Mouse (Mus musculus): ENCODE measurements around the gene H1f0. TPM values are rescaled to one million over a fixed set of nuclear protein-coding genes. Genes with fewer than 3 reads are reported as not detected.

Gene H1f0
- polyA plus RNA-seq, 1 experiment from 2014 or later, result 551 TPM

DNA sequence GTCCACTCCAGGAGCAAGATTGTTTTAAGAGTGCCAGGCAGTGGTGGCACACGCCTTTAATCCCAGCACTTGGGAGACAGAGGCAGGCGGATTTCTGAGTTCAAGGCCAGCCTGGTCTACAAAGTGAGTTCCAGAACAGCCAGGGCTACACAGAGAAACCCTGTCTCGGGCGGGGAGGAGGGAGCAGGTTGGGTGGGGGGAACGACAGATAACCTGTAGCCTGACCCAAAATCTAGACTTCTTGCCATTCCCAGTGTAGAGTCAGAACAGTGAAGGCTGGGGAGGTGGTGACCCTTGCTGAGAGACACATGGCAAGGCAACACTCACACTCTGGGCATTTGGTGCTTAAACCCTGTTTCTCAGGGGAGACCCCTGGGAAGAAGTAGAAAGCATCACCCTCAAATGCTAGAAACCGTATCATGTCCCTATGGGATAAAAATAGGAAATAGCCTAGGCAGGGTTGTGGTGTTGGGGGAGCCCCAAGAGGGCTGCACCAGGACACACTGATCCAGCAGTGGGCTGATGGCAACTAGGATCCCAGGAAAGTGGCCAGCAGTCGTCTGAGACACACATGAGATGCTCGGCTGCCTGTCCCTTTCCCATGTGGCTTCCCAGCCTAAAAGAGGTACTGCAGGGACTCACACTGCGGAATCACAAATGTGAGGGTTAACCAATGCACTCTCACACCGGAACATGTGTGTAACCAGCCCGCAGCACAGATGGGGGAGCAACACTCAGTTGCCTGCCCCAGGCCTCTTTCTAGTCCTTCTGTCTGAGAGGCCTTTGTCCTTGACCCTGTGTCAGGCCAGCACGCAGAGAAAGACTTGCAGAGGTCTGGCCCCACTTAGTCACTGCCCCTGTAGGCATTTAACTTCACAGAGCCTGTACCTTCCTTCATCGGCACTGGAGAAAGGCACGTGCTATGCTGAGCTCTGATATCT, 38.8 kb upstream of the H1f0 start:
- 90% methylated on average over 14 of the region's 14 CpGs for WGBS
- Histone ChIP-seq H3K9me3 (replicated peaks; ENCODE audit: control insufficient read depth, low read length) (no peaks in the 10 kb centered on the region), H3K4me1 (ENCODE audit: control insufficient read depth, insufficient read depth, low read length) (peaks cover 29% of the 10 kb centered on the region), H3K4me2 (ENCODE audit: low read depth, low read length) (no peak overlapping the region), H3K36me3 (ENCODE audit: control insufficient read depth, insufficient read depth, low read length) (peaks cover 39% of the 10 kb centered on the region), H3K27ac (ENCODE audit: low read length) (no peak overlapping the region), H3K27me3 (ENCODE audit: control insufficient read depth, insufficient read depth, low read length) (no peaks in the 10 kb centered on the region), H3K9ac (ENCODE audit: low read length) (no peak overlapping the region), H3K4me3 (replicated peaks; ENCODE audit: low read length) (no peak overlapping the region)
- no peak for ATAC-seq (ENCODE audit: insufficient read depth, low FRiP score)

- ATAC-seq (ENCODE audit: insufficient read depth, low FRiP score), result no peak
- H3K36me3 ChIP-seq (ENCODE audit: control insufficient read depth, insufficient read depth, low read length), result peaks cover 41% of the 10 kb centered on the region
- no peak overlapping the region for H3K4me3 ChIP-seq (replicated peaks; ENCODE audit: low read length)
- H3K27me3 ChIP-seq (ENCODE audit: control insufficient read depth, insufficient read depth, low read length), result no peaks in the 10 kb centered on the region
- 93% methylated on average over 9 of the region's 9 CpGs for WGBS
- no peak overlapping the region for H3K27ac ChIP-seq (ENCODE audit: low read length)
- H3K9ac ChIP-seq (ENCODE audit: low read length), result no peak overlapping the region
- H3K4me1 ChIP-seq (ENCODE audit: control insufficient read depth, insufficient read depth, low read length), result peaks cover 22% of the 10 kb centered on the region
- H3K9me3 ChIP-seq (replicated peaks; ENCODE audit: control insufficient read depth, low read length), result no peaks in the 10 kb centered on the region
- H3K4me2 ChIP-seq (ENCODE audit: low read depth, low read length), result no peak overlapping the region
Observed at GRCm38 (mm10) chr15:78990093-78990463, 38.2 kb upstream of the H1f0 start.

GRCm38 (mm10) chr15:78990970-78991525, 37.2 kb upstream of the H1f0 start:
- Histone ChIP-seq H3K27ac (ENCODE audit: low read length) (no peak overlapping the region), H3K9me3 (replicated peaks; ENCODE audit: control insufficient read depth, low read length) (no peaks in the 10 kb centered on the region), H3K9ac (ENCODE audit: low read length) (no peak overlapping the region), H3K36me3 (ENCODE audit: control insufficient read depth, insufficient read depth, low read length) (peaks cover 47% of the 10 kb centered on the region), H3K4me2 (ENCODE audit: low read depth, low read length) (no peak overlapping the region), H3K4me3 (replicated peaks; ENCODE audit: low read length) (no peak overlapping the region), H3K27me3 (ENCODE audit: control insufficient read depth, insufficient read depth, low read length) (no peaks in the 10 kb centered on the region), H3K4me1 (ENCODE audit: control insufficient read depth, insufficient read depth, low read length) (peaks cover 20% of the 10 kb centered on the region)
- no peak for ATAC-seq (ENCODE audit: insufficient read depth, low FRiP score)
- 93% methylated on average over 25 of the region's 25 CpGs for WGBS

DNA sequence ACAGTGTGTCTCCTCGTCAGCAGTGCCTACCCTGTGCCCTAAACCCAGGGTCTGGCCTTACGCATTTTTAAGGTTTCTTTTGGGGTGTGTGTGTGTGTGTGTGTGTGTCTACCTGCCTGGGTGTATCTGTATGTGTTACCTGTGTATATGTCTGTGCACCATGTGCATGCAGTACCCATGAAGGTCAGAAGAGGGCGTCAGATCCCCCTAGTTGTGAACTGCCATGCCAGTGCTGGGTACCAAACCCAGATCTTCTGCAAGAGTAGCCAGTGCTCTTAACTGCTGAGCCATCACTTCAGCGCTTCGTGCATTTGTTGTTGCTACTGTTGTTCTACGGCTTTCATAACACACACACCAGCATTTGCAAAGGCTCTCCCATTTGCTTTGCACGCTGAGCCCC, 36.0 kb upstream of the H1f0 start:
- no peak for ATAC-seq (ENCODE audit: insufficient read depth, low FRiP score)
- Histone ChIP-seq H3K4me1 (ENCODE audit: control insufficient read depth, insufficient read depth, low read length) (peaks cover 12% of the 10 kb centered on the region), H3K9ac (ENCODE audit: low read length) (no peak overlapping the region), H3K9me3 (replicated peaks; ENCODE audit: control insufficient read depth, low read length) (no peaks in the 10 kb centered on the region), H3K27ac (ENCODE audit: low read length) (no peak overlapping the region), H3K27me3 (ENCODE audit: control insufficient read depth, insufficient read depth, low read length) (no peaks in the 10 kb centered on the region), H3K36me3 (ENCODE audit: control insufficient read depth, insufficient read depth, low read length) (peaks cover 47% of the 10 kb centered on the region), H3K4me3 (replicated peaks; ENCODE audit: low read length) (no peak overlapping the region), H3K4me2 (ENCODE audit: low read depth, low read length) (no peak overlapping the region)
- WGBS, result 94% methylated on average over 7 of the region's 7 CpGs

- no peak overlapping the region for H3K4me3 ChIP-seq (replicated peaks; ENCODE audit: low read length)
- no peaks in the 10 kb centered on the region for H3K27me3 ChIP-seq (ENCODE audit: control insufficient read depth, insufficient read depth, low read length)
- ATAC-seq (ENCODE audit: insufficient read depth, low FRiP score), result no peak
- 96% methylated on average over 24 of the region's 24 CpGs for WGBS
- no peak overlapping the region for H3K27ac ChIP-seq (ENCODE audit: low read length)
- peaks cover 47% of the 10 kb centered on the region for H3K36me3 ChIP-seq (ENCODE audit: control insufficient read depth, insufficient read depth, low read length)
- peaks cover 9% of the 10 kb centered on the region for H3K4me1 ChIP-seq (ENCODE audit: control insufficient read depth, insufficient read depth, low read length)
- H3K9me3 ChIP-seq (replicated peaks; ENCODE audit: control insufficient read depth, low read length), result no peaks in the 10 kb centered on the region
- no peak overlapping the region for H3K9ac ChIP-seq (ENCODE audit: low read length)
- H3K4me2 ChIP-seq (ENCODE audit: low read depth, low read length), result no peak overlapping the region
Observed at GRCm38 (mm10) chr15:78992925-78993324, 35.3 kb upstream of the H1f0 start.

GRCm38 (mm10) chr15:78995916-78996315, 32.3 kb upstream of the H1f0 start:
- no peak overlapping the region for H3K9ac ChIP-seq (ENCODE audit: low read length)
- peaks cover 51% of the 10 kb centered on the region for H3K36me3 ChIP-seq (ENCODE audit: control insufficient read depth, insufficient read depth, low read length)
- 93% methylated on average over 4 of the region's 4 CpGs for WGBS
- no peak overlapping the region for H3K27ac ChIP-seq (ENCODE audit: low read length)
- ATAC-seq (ENCODE audit: insufficient read depth, low FRiP score), result no peak
- no peaks in the 10 kb centered on the region for H3K27me3 ChIP-seq (ENCODE audit: control insufficient read depth, insufficient read depth, low read length)
- no peaks in the 10 kb centered on the region for H3K9me3 ChIP-seq (replicated peaks; ENCODE audit: control insufficient read depth, low read length)
- no peaks in the 10 kb centered on the region for H3K4me1 ChIP-seq (ENCODE audit: control insufficient read depth, insufficient read depth, low read length)
- no peak overlapping the region for H3K4me3 ChIP-seq (replicated peaks; ENCODE audit: low read length)
- H3K4me2 ChIP-seq (ENCODE audit: low read depth, low read length), result no peak overlapping the region

DNA sequence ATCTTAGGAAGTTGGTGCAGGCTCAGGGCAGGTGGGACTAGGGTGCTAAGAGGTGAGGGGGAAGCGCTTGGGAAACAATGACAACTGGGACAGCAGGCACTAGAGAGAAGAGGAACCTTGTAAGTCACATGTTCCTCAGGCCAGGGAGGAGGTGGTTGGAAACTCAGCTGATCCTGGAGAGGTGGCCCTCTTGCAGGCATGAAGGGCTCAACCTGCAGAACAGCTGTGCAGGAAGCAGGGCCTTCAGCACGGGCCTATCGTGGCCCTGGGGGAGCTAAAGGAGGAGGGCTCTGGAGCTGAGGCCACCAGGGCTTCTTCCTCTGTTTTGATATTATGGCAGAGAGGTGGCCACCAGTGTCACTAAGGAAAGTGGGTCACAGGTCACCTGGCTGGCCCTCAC, 31.6 kb upstream of the H1f0 start:
- WGBS, result 79% methylated on average over 3 of the region's 3 CpGs
- ATAC-seq (ENCODE audit: insufficient read depth, low FRiP score), result no peak
- peaks cover 44% of the 10 kb centered on the region for H3K36me3 ChIP-seq (ENCODE audit: control insufficient read depth, insufficient read depth, low read length)

DNA sequence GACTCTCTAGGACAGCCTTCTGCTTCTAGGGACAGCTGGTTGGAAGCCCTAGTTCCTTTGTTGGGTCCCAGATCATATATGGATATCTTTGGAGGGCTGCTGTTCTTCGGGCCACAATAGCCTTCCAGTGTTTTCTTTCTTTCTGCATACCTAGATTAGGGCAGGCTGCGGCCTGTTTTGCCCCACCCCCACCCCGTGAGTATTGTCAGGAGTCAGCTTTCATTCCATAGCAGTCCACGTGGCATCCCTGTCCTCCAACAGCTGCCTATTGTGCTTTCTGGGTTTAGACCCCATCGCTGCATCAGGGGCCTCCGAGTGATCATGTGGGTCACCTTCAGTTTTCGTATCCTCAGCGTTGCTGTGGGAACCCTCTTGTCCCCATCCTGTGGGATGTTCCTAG, 29.9 kb upstream of the H1f0 start:
- Histone ChIP-seq H3K4me2 (ENCODE audit: low read depth, low read length) (no peak overlapping the region), H3K36me3 (ENCODE audit: control insufficient read depth, insufficient read depth, low read length) (peaks cover 34% of the 10 kb centered on the region), H3K4me1 (ENCODE audit: control insufficient read depth, insufficient read depth, low read length) (no peaks in the 10 kb centered on the region), H3K27me3 (ENCODE audit: control insufficient read depth, insufficient read depth, low read length) (no peaks in the 10 kb centered on the region), H3K9ac (ENCODE audit: low read length) (no peak overlapping the region), H3K9me3 (replicated peaks; ENCODE audit: control insufficient read depth, low read length) (no peaks in the 10 kb centered on the region), H3K4me3 (replicated peaks; ENCODE audit: low read length) (no peak overlapping the region), H3K27ac (ENCODE audit: low read length) (peak overlapping the region; percentile 53; the same call in 1 of the 2 replicates)
- WGBS, result 58% methylated on average over 8 of the region's 8 CpGs
- no peak for ATAC-seq (ENCODE audit: insufficient read depth, low FRiP score)

More for the DNA sequence above, 31.6 kb upstream of the H1f0 start:
- H3K4me1 ChIP-seq (ENCODE audit: control insufficient read depth, insufficient read depth, low read length), result no peaks in the 10 kb centered on the region
- H3K4me2 ChIP-seq (ENCODE audit: low read depth, low read length), result no peak overlapping the region
- no peaks in the 10 kb centered on the region for H3K27me3 ChIP-seq (ENCODE audit: control insufficient read depth, insufficient read depth, low read length)
- H3K9ac ChIP-seq (ENCODE audit: low read length), result no peak overlapping the region
- no peak overlapping the region for H3K27ac ChIP-seq (ENCODE audit: low read length)
- no peaks in the 10 kb centered on the region for H3K9me3 ChIP-seq (replicated peaks; ENCODE audit: control insufficient read depth, low read length)
- no peak overlapping the region for H3K4me3 ChIP-seq (replicated peaks; ENCODE audit: low read length)

GRCm38 (mm10) chr15:78999586-78999985, 28.7 kb upstream of the H1f0 start:
- Histone ChIP-seq H3K27me3 (ENCODE audit: control insufficient read depth, insufficient read depth, low read length) (no peaks in the 10 kb centered on the region), H3K4me3 (replicated peaks; ENCODE audit: low read length) (no peak overlapping the region), H3K4me2 (ENCODE audit: low read depth, low read length) (no peak overlapping the region), H3K4me1 (ENCODE audit: control insufficient read depth, insufficient read depth, low read length) (no peaks in the 10 kb centered on the region), H3K9ac (ENCODE audit: low read length) (no peak overlapping the region), H3K36me3 (ENCODE audit: control insufficient read depth, insufficient read depth, low read length) (peaks cover 22% of the 10 kb centered on the region), H3K27ac (ENCODE audit: low read length) (no peak overlapping the region), H3K9me3 (replicated peaks; ENCODE audit: control insufficient read depth, low read length) (no peaks in the 10 kb centered on the region)
- no peak for ATAC-seq (ENCODE audit: insufficient read depth, low FRiP score)
- 80% methylated on average over 11 of the region's 11 CpGs for WGBS
